Mouse (Mus musculus) CD8-positive naive resting alpha-beta T cell, adult 2 months (primary cell): ENCODE data around the gene Kcnh1.

Source experiments
- DNase-seq, 2 experiments: peaks; one replicate each; pipeline ENCODE4 v3.0.0; 2022; ENCODE audit warnings: low read depth in 2 of 2, low spot score in 2 of 2

The Kcnh1 gene

DNA sequence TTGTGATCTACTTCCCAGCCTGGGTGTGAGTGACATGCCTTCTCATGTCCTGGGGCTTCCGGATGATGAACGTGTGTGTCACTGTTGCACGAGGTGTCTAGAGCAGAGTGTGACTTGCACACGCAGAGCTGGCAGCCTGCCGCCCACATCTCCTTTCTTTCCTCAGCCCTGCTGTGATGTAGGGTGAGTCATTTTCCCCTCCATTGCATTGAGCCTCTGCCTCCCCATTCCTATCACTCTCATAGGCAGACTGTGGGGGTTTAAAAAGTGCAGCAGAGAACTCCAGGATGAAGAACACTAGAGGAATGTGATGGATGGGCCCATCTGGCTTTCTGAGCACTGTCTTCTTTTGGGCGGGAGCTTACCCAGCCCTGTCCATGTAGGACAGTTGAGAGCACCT is 76.4 kb downstream of the Kcnh1 start:
- no peak for DNase-seq

DNA sequence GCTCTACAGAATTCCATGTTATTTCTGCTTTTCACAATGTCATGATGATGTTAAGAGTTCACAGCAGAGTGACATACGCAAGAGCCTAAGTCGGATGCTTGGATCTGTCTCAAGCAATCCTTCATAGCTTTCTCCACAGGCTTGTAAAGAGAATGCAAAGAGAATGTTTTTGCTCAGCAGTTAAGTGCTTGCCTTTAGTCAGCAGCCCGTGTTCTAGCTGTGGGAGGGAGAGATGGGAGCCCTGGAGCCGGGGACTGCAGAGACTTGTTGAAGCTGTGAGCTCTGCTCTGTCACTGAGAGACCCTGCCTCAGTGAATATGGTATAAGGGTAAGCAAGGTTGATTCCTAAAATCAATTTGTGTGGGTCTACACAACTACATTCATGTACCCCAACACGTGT is 78.3 kb downstream of the Kcnh1 start:
- no peak for DNase-seq

- DNase-seq, result no peak
Measured at GRCm38 (mm10) chr1:192269911-192270310, 79.3 kb downstream of the Kcnh1 start.

- DNase-seq, result no peak
Measured at GRCm38 (mm10) chr1:192277801-192278385, 87.3 kb downstream of the Kcnh1 start.

DNA sequence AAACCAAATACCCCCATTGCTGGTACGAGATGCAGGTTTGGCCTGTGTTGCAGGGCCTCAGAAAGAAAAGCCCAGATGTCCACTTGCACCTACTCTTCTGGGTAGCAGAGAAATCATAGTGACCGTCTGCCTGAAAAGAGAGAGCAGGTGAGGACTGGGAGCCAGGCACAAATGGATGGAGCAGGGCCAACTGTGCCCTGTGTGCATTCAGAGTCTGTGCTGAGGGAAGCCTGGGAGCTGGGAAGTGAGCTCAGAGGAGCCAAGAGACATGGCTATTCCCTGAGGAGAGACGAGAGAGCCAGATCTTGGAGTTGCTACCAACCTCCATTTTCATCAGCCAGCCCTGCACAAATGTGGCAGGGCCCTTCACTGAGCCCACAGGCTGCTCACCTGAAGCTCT is 93.8 kb downstream of the Kcnh1 start:
- DNase-seq, result no peak

DNA sequence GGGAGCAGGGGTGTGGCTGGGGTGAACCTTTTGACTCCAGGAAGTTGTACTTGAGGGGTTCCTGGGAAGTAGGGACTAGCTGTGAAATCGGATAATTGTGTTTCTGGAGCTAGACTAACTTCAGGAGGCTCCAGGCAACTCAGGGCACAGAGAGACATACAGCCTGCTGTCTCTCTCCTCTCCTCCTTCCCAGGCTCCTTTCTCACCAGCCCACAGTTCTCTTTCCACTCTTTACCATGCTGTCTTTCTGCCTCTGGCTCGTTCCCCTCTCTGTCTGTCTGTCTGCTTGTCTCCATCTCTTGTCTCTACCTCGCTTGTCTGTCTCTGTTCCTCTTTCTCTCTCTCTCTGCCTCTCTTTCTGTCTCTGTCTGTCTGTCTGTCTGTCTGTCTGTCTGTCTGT is 94.4 kb downstream of the Kcnh1 start:
- no peak for DNase-seq

DNA sequence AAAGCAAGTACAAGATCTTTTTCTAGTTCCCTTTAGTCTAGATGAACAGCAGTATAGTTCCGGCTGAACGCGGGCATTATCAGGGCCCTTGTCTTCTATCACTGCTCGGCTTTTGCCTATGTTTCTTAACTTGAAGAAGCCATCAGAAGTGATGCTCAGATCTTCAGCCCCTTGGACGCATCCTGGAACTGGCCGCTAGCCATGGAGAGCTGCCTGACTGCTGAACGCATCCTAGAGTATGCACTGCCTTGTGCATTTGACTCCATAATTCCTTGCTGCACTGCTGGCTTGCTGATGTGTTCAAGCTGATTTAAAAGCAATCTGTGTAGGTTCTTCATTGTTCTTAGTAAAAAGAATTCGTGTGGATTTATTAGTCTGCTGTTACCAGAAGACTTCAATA is 97.9 kb downstream of the Kcnh1 start:
- DNase-seq, result no peak

- no peak for DNase-seq
Measured at GRCm38 (mm10) chr1:192291286-192291685, 100.7 kb downstream of the Kcnh1 start.

DNA sequence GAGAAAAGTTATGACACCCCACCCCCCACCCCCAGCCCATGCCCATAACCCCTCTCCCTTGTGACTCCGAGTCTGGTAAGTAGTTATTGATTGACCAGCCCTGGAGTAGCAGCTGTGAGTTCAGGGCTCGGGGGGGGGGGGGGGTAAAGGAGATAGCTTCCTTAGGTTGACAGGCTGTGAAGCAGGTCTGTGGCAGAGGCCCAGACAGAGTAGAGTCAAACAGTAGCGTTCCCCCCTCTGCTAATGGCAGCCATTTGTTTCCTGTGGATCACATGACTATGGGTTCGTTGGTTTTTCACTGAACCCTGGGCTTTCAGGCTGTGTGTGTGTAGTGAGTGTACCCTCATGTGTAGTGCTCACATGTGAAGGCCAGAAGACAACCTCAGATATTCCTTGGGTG is 102.8 kb downstream of the Kcnh1 start:
- no peak for DNase-seq

GRCm38 (mm10) chr1:192293921-192294320 is 103.3 kb downstream of the Kcnh1 start:
- no peak for DNase-seq

- no peak for DNase-seq
Measured at GRCm38 (mm10) chr1:192295243-192295860, 104.8 kb downstream of the Kcnh1 start.

- DNase-seq, result no peak
Measured at GRCm38 (mm10) chr1:192295902-192296301, 105.3 kb downstream of the Kcnh1 start.

DNA sequence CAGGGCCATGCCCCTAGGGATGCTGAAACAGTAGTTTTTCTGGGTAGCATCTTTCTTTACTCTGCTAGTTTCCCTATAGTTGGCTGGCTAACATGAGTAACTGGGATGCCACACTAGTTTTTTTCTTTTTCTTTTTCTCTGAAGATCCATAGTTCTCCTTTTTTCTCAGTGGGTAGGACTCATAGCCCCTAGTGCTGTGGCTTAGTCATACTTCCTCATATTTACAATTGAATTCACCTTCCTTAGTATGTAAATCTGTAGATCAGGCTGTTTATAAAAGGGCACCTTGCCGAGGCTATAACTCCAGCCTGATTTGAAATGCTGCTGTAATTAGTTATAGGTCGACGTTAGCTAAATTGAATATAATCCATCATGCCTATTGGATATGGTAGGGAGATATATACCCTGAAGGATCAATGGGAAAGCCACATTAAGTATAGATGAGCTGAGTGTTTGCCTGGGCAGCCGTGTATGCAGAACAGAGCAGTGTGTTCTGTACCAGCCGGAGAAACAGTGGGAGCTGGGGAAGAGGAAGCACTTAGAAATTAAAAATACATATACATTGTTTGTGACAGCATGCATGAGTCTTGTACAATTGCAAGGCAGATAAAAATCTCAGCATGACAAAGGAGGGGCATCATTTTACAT is 107.0 kb downstream of the Kcnh1 start:
- DNase-seq, result no peak

- no peak for DNase-seq
Measured at GRCm38 (mm10) chr1:192300417-192300816, 109.8 kb downstream of the Kcnh1 start.

GRCm38 (mm10) chr1:192303615-192304014 is 113.0 kb downstream of the Kcnh1 start:
- no peak for DNase-seq

DNA sequence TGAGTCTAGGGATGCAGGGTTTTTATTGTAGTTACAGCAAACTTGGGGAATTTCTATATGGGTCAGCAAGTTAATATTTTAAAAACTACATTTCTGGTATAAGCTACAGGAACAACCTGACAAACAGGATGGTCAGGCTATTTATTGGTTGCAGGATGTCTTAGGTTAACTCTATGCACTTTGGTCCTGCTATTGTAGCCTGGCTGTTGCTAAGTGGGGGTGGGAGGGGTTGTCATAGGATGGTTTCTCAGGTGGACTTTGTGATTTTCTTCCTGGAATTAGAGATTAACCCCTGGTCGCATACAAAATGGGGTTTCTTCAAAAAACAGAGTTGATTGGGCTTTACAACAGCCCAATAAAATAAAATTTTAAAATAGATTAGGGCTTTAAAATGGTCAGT is 114.6 kb downstream of the Kcnh1 start:
- no peak for DNase-seq

DNA sequence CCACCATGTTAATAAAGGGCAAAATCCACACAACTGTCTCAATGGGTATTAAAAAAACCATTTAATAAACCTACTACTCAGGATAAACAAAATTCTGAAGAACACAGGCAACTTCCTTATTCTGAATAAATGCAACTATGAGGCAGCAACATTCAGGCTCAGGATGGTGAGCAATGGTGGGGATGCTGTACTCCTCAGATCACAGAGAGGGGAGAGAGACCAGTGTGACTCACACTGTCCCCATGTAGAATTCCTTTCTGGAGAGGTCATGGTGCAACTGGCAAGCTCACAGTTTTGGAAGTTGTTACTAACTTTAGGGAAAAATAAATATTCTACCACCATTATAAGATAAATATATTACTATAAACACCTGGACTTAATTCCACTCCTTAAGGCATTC is 116.5 kb downstream of the Kcnh1 start:
- no peak for DNase-seq

- no peak for DNase-seq
Measured at GRCm38 (mm10) chr1:192311298-192311697, 120.7 kb downstream of the Kcnh1 start.

DNA sequence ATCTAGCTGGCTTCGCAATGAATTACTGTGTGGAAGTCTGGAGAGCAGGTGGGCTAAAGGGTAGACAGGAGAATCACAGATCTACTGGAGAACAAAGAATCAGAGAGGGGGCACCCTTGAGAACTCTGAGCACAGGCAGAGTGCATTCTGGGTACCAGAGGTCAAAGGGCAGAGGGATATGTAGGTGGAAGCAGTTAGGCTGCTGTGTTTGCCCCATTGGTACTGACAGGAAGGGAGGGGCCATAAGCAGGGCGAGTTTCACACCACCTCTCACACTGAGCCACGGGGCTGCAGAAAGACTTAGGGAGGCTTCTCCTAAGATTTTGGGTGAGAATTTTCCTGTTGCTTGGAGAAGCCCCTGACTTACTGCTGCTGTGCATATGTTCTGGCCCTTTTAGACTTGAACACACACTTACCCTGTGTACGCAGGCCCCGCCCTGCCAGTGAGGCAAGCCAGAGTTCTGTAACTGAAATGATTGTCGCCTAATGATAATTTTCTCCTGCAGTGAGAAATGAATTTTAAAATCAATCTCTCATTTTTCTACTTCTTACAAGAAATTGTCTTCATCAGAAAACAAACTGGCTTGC is 121.4 kb downstream of the Kcnh1 start:
- no peak for DNase-seq

DNA sequence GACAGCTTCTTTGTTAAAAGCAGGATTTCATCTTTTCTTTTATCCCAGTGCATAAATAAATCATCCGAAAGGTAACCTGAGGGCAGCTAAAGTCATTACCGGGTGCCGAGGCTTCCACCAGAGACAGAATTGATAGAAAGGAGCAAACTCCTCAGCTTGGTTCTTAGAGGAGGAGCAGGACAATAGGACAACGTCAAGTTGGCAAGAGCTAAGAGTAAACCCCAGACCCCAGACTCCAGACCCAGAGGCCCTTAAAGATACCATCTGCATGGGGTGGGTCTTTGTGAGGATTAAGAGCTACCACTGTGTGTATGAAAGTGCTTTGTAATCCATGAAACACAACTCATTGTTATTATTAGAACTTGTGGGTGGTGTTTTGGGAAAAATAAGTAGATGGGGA is 121.9 kb downstream of the Kcnh1 start:
- DNase-seq, result no peak

DNA sequence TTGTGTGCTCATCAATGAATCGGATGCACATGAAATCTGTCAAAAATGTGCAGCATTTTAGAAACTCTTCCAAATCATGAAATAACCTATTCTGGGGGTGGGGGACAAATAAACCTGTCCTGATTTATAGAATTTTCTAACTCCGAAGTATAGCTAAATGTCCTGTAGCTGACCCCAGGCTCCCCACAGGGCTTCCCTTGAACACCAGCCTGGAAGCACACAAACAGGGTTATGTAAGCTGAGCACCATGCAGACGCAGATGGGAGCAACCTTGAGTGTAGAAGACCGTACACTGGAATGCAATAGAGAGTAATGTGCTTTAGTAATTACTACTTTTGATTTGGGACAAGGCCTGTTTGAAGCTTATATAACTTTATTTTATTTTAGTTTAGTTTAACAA is 122.4 kb downstream of the Kcnh1 start:
- DNase-seq, result no peak

DNA sequence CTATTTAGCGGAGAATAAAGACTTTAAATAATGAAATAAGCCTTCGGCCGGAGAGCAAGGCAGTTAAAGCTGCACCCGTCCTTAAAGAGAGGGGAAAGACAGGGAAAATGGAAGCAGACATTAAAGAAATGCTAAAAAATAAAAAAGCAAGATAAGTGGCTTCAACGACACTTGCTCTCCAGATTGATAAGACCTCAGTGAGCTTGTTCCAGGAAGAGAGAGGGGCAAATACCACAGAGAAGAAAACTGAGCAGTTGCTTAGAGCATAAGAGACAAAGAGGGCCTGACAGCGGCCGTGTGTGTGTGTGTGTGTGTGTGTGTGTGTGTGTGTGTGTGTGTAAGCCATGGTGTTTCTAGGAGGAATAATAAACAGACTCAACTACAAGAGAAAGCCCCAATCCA is 123.0 kb downstream of the Kcnh1 start:
- no peak for DNase-seq
